Mouse (Mus musculus) midbrain, embryonic 15.5 days (tissue): ENCODE results near the gene Cdkn2aip. TPM values are rescaled to one million over a fixed set of nuclear protein-coding genes. Genes with fewer than 3 reads are reported as not detected.

ENCODE experiments used
- ATAC-seq: fragments of 200-750 bp; cut with Nextera tagmentation; replicated peaks from 2 replicates; pipeline ENCODE4 v1.8.0; 2017; ENCODE audit warnings: moderate TSS enrichment
- H3K27ac ChIP-seq: fragments of 300-500 bp; sonication (generic); 2 replicates; pipeline ENCODE4 v1.5.1; 2015; ENCODE audit warnings: mild to moderate bottlenecking, inconsistent platforms
- H3K27me3 ChIP-seq: fragments of 300-500 bp; sonication (generic); replicated peaks from 2 replicates; pipeline ENCODE4 v1.6.1; 2015; ENCODE audit warnings: inconsistent platforms
- H3K36me3 ChIP-seq: fragments of 300-500 bp; sonication (generic); replicated peaks from 2 replicates; pipeline ENCODE4 v1.6.1; 2015; ENCODE audit warnings: inconsistent platforms
- H3K4me1 ChIP-seq: fragments of 300-500 bp; sonication (generic); 2 replicates; pipeline ENCODE4 v1.6.1; 2015; ENCODE audit warnings: inconsistent platforms
- H3K4me2 ChIP-seq: fragments of 300-500 bp; sonication (generic); 2 replicates; pipeline ENCODE4 v1.6.1; 2015; ENCODE audit warnings: inconsistent platforms, mild to moderate bottlenecking, moderate library complexity
- H3K4me3 ChIP-seq: fragments of 300-500 bp; sonication (generic); 2 replicates; pipeline ENCODE4 v1.5.1; 2015; ENCODE audit warnings: mild to moderate bottlenecking, inconsistent platforms
- H3K9ac ChIP-seq: fragments of 300-500 bp; sonication (generic); 2 replicates; pipeline ENCODE4 v1.6.1; 2015; ENCODE audit warnings: mild to moderate bottlenecking, inconsistent platforms
- H3K9me3 ChIP-seq: fragments of 300-500 bp; sonication (generic); 2 replicates; pipeline ENCODE4 v1.6.1; 2016; ENCODE audit warnings: inconsistent platforms
- WGBS: fragments of 180-500 bp; shearing (Covaris S2); methylation state at CpG from one replicate; pipeline ENCODE4 v1.1.7; 2015; ENCODE audit warnings: mixed read lengths; 5-methylcytosine and 5-hydroxymethylcytosine counted together
- polyA plus RNA-seq: library from polyadenylated mRNA; unstranded; fragments of >200 nt; fragmentation: Nextera tagmentation; extraction: Ambion mirVana; gene quantifications from 2 replicates; pipeline ENCODE4 v1.2.1, GENCODE M21; 2015

Cdkn2aip gene
- polyA plus RNA-seq, 1 experiment from 2014 or later = 35.1 TPM

DNA sequence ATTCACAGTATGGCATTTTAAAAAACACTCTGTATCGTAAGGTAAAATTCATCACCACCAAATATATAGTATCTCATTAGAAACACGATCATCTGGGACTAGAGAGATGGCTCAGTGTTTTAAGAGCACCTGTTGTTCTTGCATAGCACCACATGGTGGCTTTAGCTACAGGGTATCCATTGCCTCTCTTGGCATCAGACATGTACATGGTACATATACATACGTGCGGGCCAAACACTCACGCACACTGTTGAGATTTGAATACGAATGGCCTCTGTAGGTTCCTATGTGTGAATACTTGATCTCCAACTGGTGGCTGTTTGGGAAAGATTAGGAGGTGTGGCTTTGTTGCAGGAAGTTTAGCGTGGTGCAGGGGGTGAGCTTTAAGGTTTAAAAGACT lies 28.6 kb upstream of the Cdkn2aip start:
- H3K27ac ChIP-seq = no peak overlapping the region
- H3K27me3 ChIP-seq = peaks cover 2% of the 10 kb centered on the region; the same call in 1 of the 2 replicates
- H3K4me2 ChIP-seq = no peak overlapping the region
- H3K9ac ChIP-seq = no peak overlapping the region
- no peak overlapping the region for H3K4me3 ChIP-seq
- no peak for ATAC-seq
- 85% methylated on average over 7 of the region's 7 CpGs for WGBS
- H3K4me1 ChIP-seq = 0 out of 2 replicates have a peak, but pooled peaks cover 5% of the 10 kb centered on the region
- H3K9me3 ChIP-seq = no peaks in the 10 kb centered on the region
- no peaks in the 10 kb centered on the region for H3K36me3 ChIP-seq

GRCm38 (mm10) chr8:47737120-47737519 lies 23.4 kb upstream of the Cdkn2aip start:
- WGBS = 66% methylated on average over 7 of the region's 7 CpGs
- Histone ChIP-seq H3K9me3 (no peaks in the 10 kb centered on the region), H3K27me3 (0 out of 2 replicates have a peak, but pooled peaks cover 2% of the 10 kb centered on the region), H3K4me3 (no peak overlapping the region), H3K4me1 (no peaks in the 10 kb centered on the region), H3K4me2 (no peak overlapping the region), H3K36me3 (no peaks in the 10 kb centered on the region), H3K27ac (no peak overlapping the region), H3K9ac (no peak overlapping the region)
- ATAC-seq = no peak

DNA sequence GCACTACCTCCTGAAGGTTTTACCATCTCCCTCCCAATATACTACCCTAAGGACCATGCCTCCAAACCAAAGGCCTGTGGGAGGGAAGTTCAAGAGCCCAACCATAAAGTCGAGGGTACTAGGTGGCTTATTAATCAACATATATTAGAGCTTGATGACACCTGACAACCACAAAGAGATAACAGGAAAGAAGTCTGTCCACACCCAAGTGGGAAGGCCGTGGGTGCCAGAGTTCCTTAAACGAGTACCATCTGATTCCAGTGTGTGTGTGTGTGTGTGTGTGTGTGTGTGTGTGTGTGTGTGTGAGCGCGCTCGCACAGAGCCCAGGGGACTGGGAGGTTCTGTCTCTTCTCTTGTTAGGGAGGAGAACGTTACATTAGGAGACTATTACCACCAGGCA lies 15.6 kb upstream of the Cdkn2aip start:
- H3K27ac ChIP-seq = no peak overlapping the region
- H3K36me3 ChIP-seq = no peaks in the 10 kb centered on the region
- H3K4me2 ChIP-seq = no peak overlapping the region
- WGBS = 88% methylated on average over 7 of the region's 7 CpGs
- H3K9ac ChIP-seq = no peak overlapping the region
- no peaks in the 10 kb centered on the region for H3K4me1 ChIP-seq
- no peaks in the 10 kb centered on the region for H3K9me3 ChIP-seq
- no peaks in the 10 kb centered on the region for H3K27me3 ChIP-seq
- ATAC-seq = no peak
- no peak overlapping the region for H3K4me3 ChIP-seq

GRCm38 (mm10) chr8:47726945-47727344 lies 13.2 kb upstream of the Cdkn2aip start:
- no peak for ATAC-seq
- H3K4me2 ChIP-seq = no peak overlapping the region
- H3K9ac ChIP-seq = no peak overlapping the region
- no peaks in the 10 kb centered on the region for H3K27me3 ChIP-seq
- no peaks in the 10 kb centered on the region for H3K4me1 ChIP-seq
- H3K4me3 ChIP-seq = no peak overlapping the region
- WGBS = 21% methylated on average over 6 of the region's 6 CpGs
- no peaks in the 10 kb centered on the region for H3K9me3 ChIP-seq
- H3K36me3 ChIP-seq = no peaks in the 10 kb centered on the region
- no peak overlapping the region for H3K27ac ChIP-seq

DNA sequence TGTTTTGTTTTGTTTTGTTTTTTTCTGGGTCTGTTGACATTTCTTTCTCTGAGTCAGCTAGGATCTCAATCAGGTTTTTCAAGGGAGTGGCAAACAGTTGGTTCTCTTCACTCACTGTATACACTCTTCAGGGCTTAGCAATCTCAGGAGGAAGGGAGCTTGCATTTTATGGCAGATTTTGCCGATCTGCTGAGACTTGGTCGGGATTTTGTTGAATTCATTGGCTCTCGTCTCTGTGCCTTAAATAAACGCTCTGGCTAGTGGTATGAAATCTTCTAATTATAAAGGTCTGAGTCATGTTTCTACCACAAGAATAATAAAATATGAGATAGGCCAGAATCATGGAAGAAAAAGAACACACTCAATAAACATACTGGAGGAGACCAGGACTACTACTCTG lies 7.9 kb upstream of the Cdkn2aip start:
- Histone ChIP-seq H3K4me2 (no peak overlapping the region), H3K4me3 (no peak overlapping the region), H3K4me1 (no peaks in the 10 kb centered on the region), H3K9ac (no peak overlapping the region), H3K27ac (no peak overlapping the region), H3K27me3 (no peaks in the 10 kb centered on the region), H3K9me3 (no peaks in the 10 kb centered on the region), H3K36me3 (no peaks in the 10 kb centered on the region)
- ATAC-seq = no peak
- 75% methylated on average over 4 of the region's 4 CpGs for whole genome bisulfite sequencing

DNA sequence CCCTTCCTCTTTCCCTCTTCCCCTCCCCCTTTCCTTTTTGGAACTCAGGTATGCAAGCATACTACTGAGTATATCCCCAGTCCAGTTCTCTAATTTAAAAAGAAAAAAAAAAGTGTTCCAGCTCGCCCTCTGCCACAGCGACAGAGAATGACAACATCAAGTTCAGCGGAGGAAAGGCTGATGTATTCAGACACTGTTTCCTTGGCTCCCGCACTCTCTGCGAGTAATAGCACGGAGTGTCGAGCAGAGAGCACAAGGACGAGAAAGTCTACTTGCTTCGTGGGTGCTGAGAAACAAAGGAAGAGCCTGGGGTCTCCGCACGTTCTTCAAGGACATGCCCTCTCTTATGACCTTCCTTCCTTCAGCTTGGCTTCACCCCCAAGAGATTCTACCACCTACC lies 4.9 kb upstream of the Cdkn2aip start:
- ATAC-seq = no peak
- Histone ChIP-seq H3K4me1 (peaks cover 3% of the 10 kb centered on the region), H3K27ac (no peak overlapping the region), H3K27me3 (no peaks in the 10 kb centered on the region), H3K9ac (no peak overlapping the region), H3K4me2 (peak overlapping the region; percentile 12; the same call in 1 of the 2 replicates), H3K4me3 (no peak overlapping the region), H3K9me3 (no peaks in the 10 kb centered on the region), H3K36me3 (no peaks in the 10 kb centered on the region)
- WGBS = 30% methylated on average over 11 of the region's 11 CpGs

DNA sequence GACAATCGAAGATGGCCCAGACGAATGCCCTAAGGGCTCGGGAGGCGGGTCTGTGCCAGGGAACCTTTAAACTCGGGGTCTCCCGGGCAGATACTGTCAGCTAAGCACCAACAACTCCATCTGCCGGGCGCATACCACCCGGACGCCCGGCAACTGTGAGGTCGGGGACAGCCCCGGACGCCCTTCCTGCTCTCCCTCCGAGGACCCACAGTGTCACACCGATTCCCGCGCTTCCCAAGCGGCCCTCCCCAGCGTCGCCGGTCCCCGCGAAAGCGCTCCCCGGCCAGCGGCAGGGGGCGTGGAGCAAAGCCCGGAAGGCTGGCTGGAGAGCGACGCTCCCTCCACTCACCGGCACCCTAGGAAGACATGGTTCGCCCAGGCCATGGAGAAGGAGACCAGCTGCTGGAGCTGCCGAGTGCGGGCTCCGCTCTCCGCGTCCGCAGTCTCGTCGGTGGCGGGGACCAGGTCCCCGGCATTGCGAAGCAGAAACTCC lies 515 bp downstream of the Cdkn2aip start:
- no peaks in the 10 kb centered on the region for H3K9me3 ChIP-seq
- H3K36me3 ChIP-seq = peaks cover 19% of the 10 kb centered on the region
- no peaks in the 10 kb centered on the region for H3K27me3 ChIP-seq
- H3K4me3 ChIP-seq = peak overlapping the region; percentile 99
- peak overlapping the region; percentile 91 for H3K27ac ChIP-seq
- H3K4me2 ChIP-seq = peak overlapping the region; percentile 79
- H3K4me1 ChIP-seq = peaks cover 27% of the 10 kb centered on the region
- ATAC-seq = peak; percentile 71
- 0% methylated on average over 44 of the region's 44 CpGs for WGBS
- H3K9ac ChIP-seq = peak overlapping the region; percentile 81

GRCm38 (mm10) chr8:47708106-47708505 lies 5.6 kb downstream of the Cdkn2aip start:
- H3K4me1 ChIP-seq = peaks cover 24% of the 10 kb centered on the region
- peaks cover 24% of the 10 kb centered on the region for H3K36me3 ChIP-seq
- no peaks in the 10 kb centered on the region for H3K9me3 ChIP-seq
- no peaks in the 10 kb centered on the region for H3K27me3 ChIP-seq
- H3K9ac ChIP-seq = no peak overlapping the region
- no peak overlapping the region for H3K27ac ChIP-seq
- no peak overlapping the region for H3K4me3 ChIP-seq
- no peak overlapping the region for H3K4me2 ChIP-seq
- 81% methylated on average over 5 of the region's 5 CpGs for WGBS
- ATAC-seq = no peak

- Histone ChIP-seq H3K9me3 (no peaks in the 10 kb centered on the region), H3K4me1 (peaks cover 14% of the 10 kb centered on the region), H3K9ac (no peak overlapping the region), H3K36me3 (peaks cover 21% of the 10 kb centered on the region), H3K4me2 (no peak overlapping the region), H3K27me3 (no peaks in the 10 kb centered on the region), H3K4me3 (no peak overlapping the region), H3K27ac (no peak overlapping the region)
- ATAC-seq = no peak
- 94% methylated on average over 8 of the region's 8 CpGs for WGBS
Measured at GRCm38 (mm10) chr8:47706746-47707145, 7.0 kb downstream of the Cdkn2aip start.

DNA sequence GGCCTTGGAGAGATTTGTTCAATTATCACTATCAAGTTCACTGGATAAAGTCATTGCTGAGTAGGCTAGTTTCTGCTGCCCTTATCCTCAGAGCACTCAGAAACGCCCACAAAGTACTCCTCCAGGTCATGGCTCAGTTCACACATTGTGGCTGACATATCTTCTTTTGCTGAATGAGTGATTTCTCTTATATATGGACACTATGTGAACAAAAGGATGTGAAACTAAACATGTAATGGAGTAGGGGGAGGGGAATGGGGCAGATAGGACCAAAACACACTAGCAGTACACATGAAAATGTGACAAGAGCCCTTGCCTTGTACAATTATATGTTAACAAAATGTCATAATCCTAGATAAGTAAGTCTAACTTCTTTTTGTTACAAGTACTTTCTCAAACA lies 11.4 kb downstream of the Cdkn2aip start:
- no peaks in the 10 kb centered on the region for H3K4me1 ChIP-seq
- no peaks in the 10 kb centered on the region for H3K9me3 ChIP-seq
- ATAC-seq = no peak
- H3K4me3 ChIP-seq = no peak overlapping the region
- H3K27me3 ChIP-seq = no peaks in the 10 kb centered on the region
- no peak overlapping the region for H3K4me2 ChIP-seq
- H3K27ac ChIP-seq = no peak overlapping the region
- WGBS = 33% methylated on average over 1 of the region's 1 CpGs
- no peak overlapping the region for H3K9ac ChIP-seq
- no peaks in the 10 kb centered on the region for H3K36me3 ChIP-seq

DNA sequence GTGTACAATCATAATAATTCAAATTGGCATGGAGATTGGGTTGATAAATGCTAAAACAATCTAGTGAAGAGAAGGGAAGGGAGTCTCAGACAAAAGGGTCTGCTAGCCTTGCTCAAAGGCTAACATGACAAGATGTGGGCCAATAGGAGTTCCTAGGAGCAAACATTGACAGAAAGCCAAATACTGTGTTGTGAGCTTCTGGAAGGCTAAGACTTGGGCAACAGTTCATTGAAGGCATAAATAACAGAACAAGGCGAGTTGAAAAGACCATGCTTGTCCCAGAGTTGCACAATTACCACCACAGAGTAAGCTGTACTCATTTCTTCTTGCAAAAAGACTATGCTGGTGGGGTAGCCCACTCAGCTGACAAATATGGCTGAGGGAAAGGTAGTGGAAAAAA lies 16.0 kb downstream of the Cdkn2aip start:
- Histone ChIP-seq H3K4me2 (no peak overlapping the region), H3K9me3 (no peaks in the 10 kb centered on the region), H3K36me3 (no peaks in the 10 kb centered on the region), H3K27me3 (no peaks in the 10 kb centered on the region), H3K27ac (no peak overlapping the region), H3K9ac (no peak overlapping the region), H3K4me1 (no peaks in the 10 kb centered on the region), H3K4me3 (no peak overlapping the region)
- WGBS = 76% methylated on average over 1 of the region's 1 CpGs
- no peak for ATAC-seq

DNA sequence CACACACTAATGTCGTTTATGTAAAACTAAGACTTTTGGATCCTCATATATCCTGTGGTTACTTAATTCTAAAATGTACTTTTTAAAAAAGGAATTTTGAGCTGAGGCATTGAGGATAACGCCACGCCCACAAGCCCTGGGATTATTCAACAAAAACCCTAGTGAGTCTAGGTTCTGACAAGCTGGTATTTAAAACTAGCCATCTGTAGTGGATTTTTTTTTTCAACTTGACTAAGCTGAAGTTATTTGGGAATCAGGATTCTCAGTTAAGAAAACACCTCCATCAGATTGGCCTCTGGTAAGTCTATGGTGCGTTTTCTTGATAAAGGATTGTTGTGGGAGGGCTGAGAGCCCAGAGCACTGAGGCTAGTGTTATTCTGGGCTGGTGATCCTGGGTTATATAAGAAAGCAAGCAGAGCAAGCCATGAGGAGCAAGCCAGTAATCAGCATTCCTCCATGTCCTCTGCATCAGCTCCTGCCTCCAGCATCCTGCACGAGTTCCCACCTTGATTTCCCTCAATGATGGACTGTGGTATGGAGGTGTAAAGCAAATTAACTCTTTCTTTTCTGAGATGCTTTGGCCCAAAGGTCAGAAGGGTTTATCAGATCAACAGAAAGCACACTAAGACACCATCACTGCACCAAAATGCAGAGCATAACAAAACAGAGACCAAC lies 18.2 kb downstream of the Cdkn2aip start:
- H3K4me3 ChIP-seq = no peak overlapping the region
- H3K4me2 ChIP-seq = no peak overlapping the region
- no peaks in the 10 kb centered on the region for H3K9me3 ChIP-seq
- ATAC-seq = no peak
- WGBS = 82% methylated on average over 5 of the region's 5 CpGs
- peaks cover 5% of the 10 kb centered on the region for H3K4me1 ChIP-seq
- H3K27me3 ChIP-seq = no peaks in the 10 kb centered on the region
- H3K9ac ChIP-seq = no peak overlapping the region
- H3K27ac ChIP-seq = no peak overlapping the region
- H3K36me3 ChIP-seq = no peaks in the 10 kb centered on the region

DNA sequence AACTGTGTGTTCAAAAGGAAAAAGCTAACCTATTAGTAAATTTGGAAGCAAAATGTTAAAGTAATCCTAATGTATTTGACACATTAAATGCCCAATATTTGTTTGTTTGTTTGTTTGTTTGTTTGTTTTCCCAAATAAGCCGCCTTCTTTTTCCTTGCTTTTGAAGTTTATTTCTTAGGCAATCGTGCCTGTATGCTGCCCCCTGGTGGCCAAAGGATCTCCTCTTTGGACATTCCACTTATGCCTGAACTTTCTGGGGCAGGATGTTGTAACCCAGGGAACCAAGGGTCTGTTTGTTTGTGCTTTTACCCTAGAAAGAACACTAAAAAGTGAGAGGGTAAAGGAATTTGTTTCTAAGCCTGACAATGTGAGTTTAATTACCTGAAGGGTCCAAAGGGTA lies 20.6 kb downstream of the Cdkn2aip start:
- H3K9ac ChIP-seq = no peak overlapping the region
- H3K27me3 ChIP-seq = no peaks in the 10 kb centered on the region
- H3K4me1 ChIP-seq = peaks cover 6% of the 10 kb centered on the region
- no peaks in the 10 kb centered on the region for H3K36me3 ChIP-seq
- no peak overlapping the region for H3K4me2 ChIP-seq
- H3K4me3 ChIP-seq = no peak overlapping the region
- 18% methylated on average over 2 of the region's 2 CpGs for WGBS
- ATAC-seq = no peak
- H3K27ac ChIP-seq = no peak overlapping the region
- no peaks in the 10 kb centered on the region for H3K9me3 ChIP-seq
